In genomic region chr10:98913610-98913960, GRCm38 (mm10) we compare ENCODE assay signal across 8 mouse cellular contexts. TPM values are rescaled to one million over a fixed set of nuclear protein-coding genes. Genes with fewer than 3 reads are reported as not detected.
DNase-seq lines count a peak whose midpoint lies in the region; ATAC-seq and TF ChIP-seq lines count a peak whose summit lies in the region.

No protein-coding gene starts in this region.

- peak overlapping the region; percentile 60 for H3K9ac ChIP-seq in hindbrain, embryonic 15.5 days
- H3K9ac ChIP-seq in midbrain, embryonic 16.5 days (ENCODE audit: low read depth, low read length), result peak overlapping the region; percentile 68

- H3K4me3 ChIP-seq in layer of hippocampus, adult 2 months, result peak overlapping the region; percentile 96
- H3K4me3 ChIP-seq in brown adipose tissue, adult 24 weeks (ENCODE audit: insufficient read depth, low read depth, low read length), result peak overlapping the region; percentile 83
- H3K4me3 ChIP-seq in hindbrain, embryonic 15.5 days, result peak overlapping the region; percentile 92
- peak overlapping the region; percentile 94 for H3K4me3 ChIP-seq in midbrain, embryonic 16.5 days (ENCODE audit: low read depth, low read length)

- H3K27ac ChIP-seq in layer of hippocampus, adult 2 months, result peak overlapping the region; percentile 100
- H3K27ac ChIP-seq in brown adipose tissue, adult 24 weeks (replicated peaks; ENCODE audit: low read depth, low read length), result peak overlapping the region; percentile 96
- H3K27ac ChIP-seq in hindbrain, embryonic 15.5 days (replicated peaks), result peak overlapping the region; percentile 99
- peak overlapping the region; percentile 81 for H3K27ac ChIP-seq in midbrain, embryonic 16.5 days (ENCODE audit: low read length)

- no peaks in the 10 kb centered on the region for H3K27me3 ChIP-seq in hindbrain, embryonic 15.5 days
- H3K27me3 ChIP-seq in midbrain, embryonic 16.5 days (ENCODE audit: control insufficient read depth, insufficient read depth, low read depth, low read length), result no peaks in the 10 kb centered on the region

- peak overlapping the region; percentile 66 for H3K4me2 ChIP-seq in hindbrain, embryonic 15.5 days
- peak overlapping the region; percentile 59 for H3K4me2 ChIP-seq in midbrain, embryonic 16.5 days (ENCODE audit: low read length)

- no peaks in the 10 kb centered on the region for H3K4me1 ChIP-seq in brown adipose tissue, adult 24 weeks (ENCODE audit: control insufficient read depth, insufficient read depth, insufficient read length, low read length)
- peaks cover 14% of the 10 kb centered on the region for H3K4me1 ChIP-seq in hindbrain, embryonic 15.5 days (replicated peaks)
- H3K4me1 ChIP-seq in midbrain, embryonic 16.5 days (ENCODE audit: control insufficient read depth, insufficient read depth, low read length), result peaks cover 12% of the 10 kb centered on the region

- no peak for TF ChIP-seq CTCF in layer of hippocampus, adult 2 months (conservative IDR thresholded peaks at IDR 0.05)

- ATAC-seq in hindbrain, embryonic 15.5 days (ENCODE audit: low FRiP score, low read depth), result no peak
- ATAC-seq in midbrain, embryonic 16.5 days, result no peak
- ATAC-seq in inflammation-experienced regulatory T-cells, adult 6 months, result no peak

- H3K9me3 ChIP-seq in hindbrain, embryonic 15.5 days, result no peaks in the 10 kb centered on the region
- no peaks in the 10 kb centered on the region for H3K9me3 ChIP-seq in midbrain, embryonic 16.5 days (replicated peaks; ENCODE audit: control insufficient read depth, low read length, poor library complexity, severe bottlenecking)

- H3K36me3 ChIP-seq in hindbrain, embryonic 15.5 days, result no peaks in the 10 kb centered on the region
- H3K36me3 ChIP-seq in midbrain, embryonic 16.5 days (ENCODE audit: control insufficient read depth, insufficient read depth, low read length), result no peaks in the 10 kb centered on the region

- WGBS in hindbrain, embryonic 15.5 days, result under 1% methylated on average over 19 of the region's 19 CpGs
- WGBS in midbrain, embryonic 16.5 days, result 0% methylated on average over 14 of the region's 19 CpGs

- no peak for DNase-seq in layer of hippocampus, adult 2 months (ENCODE audit: low spot score in 2 of 2)
- no peak for DNase-seq in layer of hippocampus, postnatal 36 days
- no peak for DNase-seq in layer of hippocampus, postnatal 14 days (ENCODE audit: low spot score in 2 of 2)
- DNase-seq in spleen, postnatal 4 days (ENCODE audit: low spot score in 2 of 2), result no peak

RNA-seq across cellular contexts. Expression of gene Atp2b1, which starts 0.6 kb away (rescaled TPM):
- 1,000 to 10,000 TPM; 1,026 to 1,053 TPM for total RNA-seq in layer of hippocampus, adult 2 months (2021)
- total RNA-seq in layer of hippocampus, postnatal 36 days (2021), result 1,000 to 10,000 TPM; 1,023 to 1,033 TPM
- polyA plus RNA-seq in brown adipose tissue, adult 24 weeks (2012; ENCODE audit: insufficient read depth, insufficient read length, missing spikeins), result 13.2 and 14.9 TPM in 2 replicates
- 301 and 305 TPM in 2 replicates for polyA plus RNA-seq in hindbrain, embryonic 15.5 days (2015; fragmentation: Nextera tagmentation; extraction: Ambion mirVana)
- 238 and 246 TPM in 2 replicates for polyA plus RNA-seq in midbrain, embryonic 16.5 days (2015; fragmentation: Nextera tagmentation; extraction: Ambion mirVana)
- total RNA-seq in layer of hippocampus, postnatal 14 days (2021), result 1,000 to 10,000 TPM in 1 of 2 experiments, 100 to 1,000 TPM in 1; 996 to 1,053 TPM
- 100 to 1,000 TPM; 144 to 179 (median 149) TPM for polyA plus RNA-seq in inflammation-experienced regulatory T-cells, adult 6 months (2017; shearing (Covaris generic))
